Mouse (Mus musculus): Measurements from ENCODE around the gene Nrxn2. TPM values are rescaled to one million over a fixed set of nuclear protein-coding genes. Genes with fewer than 3 reads are reported as not detected.

Nrxn2 gene
- polyA plus RNA-seq, 1 experiment from 2014 or later, result 1.3 TPM

DNA sequence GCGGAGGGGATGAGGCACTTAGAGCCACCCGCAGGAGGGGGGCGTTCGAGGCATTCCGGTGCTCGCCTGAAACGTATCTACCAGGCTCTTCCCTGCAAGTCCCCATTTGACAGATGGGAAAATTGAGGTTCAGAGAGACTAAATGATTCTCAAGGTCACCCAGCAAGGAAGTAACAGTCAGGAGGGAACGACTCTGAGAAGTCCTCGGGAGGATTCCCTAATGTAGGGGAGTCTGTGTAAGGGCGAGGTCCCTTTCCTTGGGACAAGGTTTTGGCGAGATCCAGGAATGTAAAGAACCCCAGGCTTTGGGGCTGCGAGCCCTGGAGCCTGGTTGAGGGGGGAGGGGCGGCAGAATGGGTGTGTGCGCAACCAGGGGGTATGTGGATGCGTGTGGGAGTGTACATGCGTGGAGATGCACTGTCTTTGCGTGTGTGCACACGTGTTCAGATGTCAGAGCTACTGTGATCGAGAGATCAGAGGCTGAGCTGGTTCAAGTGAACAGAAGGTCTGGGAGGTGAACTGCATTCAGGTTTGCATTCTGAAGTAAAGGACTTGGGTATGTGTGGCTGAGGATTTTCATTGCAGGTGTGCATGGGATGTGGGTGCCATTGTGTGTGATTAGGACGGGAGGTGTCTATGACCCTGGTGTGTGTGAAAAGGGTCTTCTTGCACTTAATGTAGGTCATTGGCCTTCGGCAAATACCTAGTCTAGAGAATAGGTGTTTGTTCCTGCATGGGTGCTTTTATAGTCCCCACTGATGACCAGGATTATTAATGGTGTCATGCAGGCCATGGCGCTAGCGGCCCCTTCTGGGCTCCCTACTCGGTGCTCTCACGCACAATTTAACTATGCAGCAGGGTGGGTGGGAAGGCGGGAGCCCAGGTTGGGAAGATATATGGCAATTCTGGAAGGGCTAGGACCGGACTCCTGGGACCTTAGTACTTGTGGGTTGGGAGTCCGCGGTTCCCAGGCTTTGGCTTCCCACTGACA lies 18.1 kb upstream of the Nrxn2 start:
- Histone ChIP-seq H3K4me2 (replicated peaks; ENCODE audit: low read depth) (peak overlapping the region; percentile 99), H3K4me1 (replicated peaks; ENCODE audit: control insufficient read depth, insufficient read depth) (no peaks in the 10 kb centered on the region), H3K36me3 (ENCODE audit: control insufficient read depth, insufficient read depth, low read length) (no peaks in the 10 kb centered on the region), H3K27ac (replicated peaks) (peak overlapping the region; percentile 81), H3K4me3 (ENCODE audit: low read depth, low read length) (peak overlapping the region; percentile 62), H3K27me3 (ENCODE audit: control insufficient read depth, insufficient read depth, low read length) (no peaks in the 10 kb centered on the region), H3K9me3 (ENCODE audit: control insufficient read depth, low read length) (no peaks in the 10 kb centered on the region), H3K9ac (ENCODE audit: low read length) (peak overlapping the region; percentile 64)
- TF ChIP-seq CTCF (IDR thresholded peaks at IDR 0.05; ENCODE audit: low read depth), result peak; percentile 35; the same call in 1 of the 2 replicates
- no peak for TF ChIP-seq EP300 (optimal IDR thresholded peaks at IDR 0.05)
- no peak for DNase-seq (ENCODE audit: low spot score)
- ATAC-seq (ENCODE audit: low FRiP score, low TSS enrichment), result peak; percentile 17; the same call in 1 of the 2 replicates
- WGBS, result 2% methylated on average over 29 of the region's 29 CpGs

DNA sequence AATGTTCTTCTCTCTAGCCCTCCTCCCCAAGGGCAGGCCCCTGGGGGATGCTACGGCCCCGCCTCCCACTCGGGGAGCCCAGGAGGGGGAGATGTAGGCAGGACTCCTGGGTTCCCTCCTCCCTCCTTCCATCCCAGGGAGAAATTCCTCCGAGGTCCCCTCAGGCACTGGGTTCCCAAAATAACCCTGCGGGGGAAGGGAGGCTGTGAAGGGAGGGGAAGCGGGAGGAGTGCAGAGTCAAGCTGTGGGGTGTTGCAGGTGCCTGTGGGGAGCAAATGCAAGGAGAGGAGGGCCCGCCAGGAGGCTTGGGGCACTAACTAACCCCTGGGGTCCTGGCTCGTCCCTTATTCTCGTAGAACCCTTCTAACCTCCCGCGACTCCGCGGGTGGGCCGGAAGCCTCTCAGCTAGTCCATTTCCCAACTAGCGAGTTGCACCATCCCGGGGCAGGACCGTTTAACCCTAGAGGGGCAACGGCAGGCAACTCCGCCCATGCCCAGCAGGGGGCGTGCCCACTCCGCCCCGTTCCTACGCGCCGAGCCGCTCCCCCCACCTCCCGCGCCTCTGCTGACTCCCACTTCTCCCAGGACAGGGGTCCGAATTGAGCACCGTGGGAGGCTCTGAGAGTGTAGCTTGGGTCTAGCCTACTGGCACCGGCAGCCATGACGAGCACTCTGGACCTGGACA lies 17.3 kb upstream of the Nrxn2 start:
- peak overlapping the region; percentile 50 for H3K9ac ChIP-seq (ENCODE audit: low read length)
- DNase-seq (ENCODE audit: low spot score) (peak; percentile 78), ATAC-seq (ENCODE audit: low FRiP score, low TSS enrichment) (peak; percentile 53)
- H3K9me3 ChIP-seq (ENCODE audit: control insufficient read depth, low read length), result no peaks in the 10 kb centered on the region
- peak overlapping the region; percentile 62 for H3K4me3 ChIP-seq (ENCODE audit: low read depth, low read length)
- H3K4me2 ChIP-seq (replicated peaks; ENCODE audit: low read depth), result peak overlapping the region; percentile 99
- 1% methylated on average over 25 of the region's 32 CpGs for WGBS
- H3K4me1 ChIP-seq (replicated peaks; ENCODE audit: control insufficient read depth, insufficient read depth), result no peaks in the 10 kb centered on the region
- TF ChIP-seq EP300 (optimal IDR thresholded peaks at IDR 0.05) (peak; percentile 54), CTCF (IDR thresholded peaks at IDR 0.05; ENCODE audit: low read depth) (peak; percentile 88)
- H3K36me3 ChIP-seq (ENCODE audit: control insufficient read depth, insufficient read depth, low read length), result no peaks in the 10 kb centered on the region
- peak overlapping the region; percentile 74 for H3K27ac ChIP-seq (replicated peaks)
- no peaks in the 10 kb centered on the region for H3K27me3 ChIP-seq (ENCODE audit: control insufficient read depth, insufficient read depth, low read length)

GRCm38 (mm10) chr19:6401951-6402350 lies 16.6 kb upstream of the Nrxn2 start:
- no peaks in the 10 kb centered on the region for H3K4me1 ChIP-seq (replicated peaks; ENCODE audit: control insufficient read depth, insufficient read depth)
- no peaks in the 10 kb centered on the region for H3K36me3 ChIP-seq (ENCODE audit: control insufficient read depth, insufficient read depth, low read length)
- no peaks in the 10 kb centered on the region for H3K27me3 ChIP-seq (ENCODE audit: control insufficient read depth, insufficient read depth, low read length)
- peak overlapping the region; percentile 99 for H3K4me2 ChIP-seq (replicated peaks; ENCODE audit: low read depth)
- 8% methylated on average over 9 of the region's 9 CpGs for WGBS
- H3K9me3 ChIP-seq (ENCODE audit: control insufficient read depth, low read length), result no peaks in the 10 kb centered on the region
- peak overlapping the region; percentile 50 for H3K9ac ChIP-seq (ENCODE audit: low read length)
- no peak for ATAC-seq (ENCODE audit: low FRiP score, low TSS enrichment)
- no peak for DNase-seq (ENCODE audit: low spot score)
- peak overlapping the region; percentile 62 for H3K4me3 ChIP-seq (ENCODE audit: low read depth, low read length)
- H3K27ac ChIP-seq (replicated peaks), result peak overlapping the region; percentile 74; the same call in 1 of the 2 replicates
- TF ChIP-seq CTCF (IDR thresholded peaks at IDR 0.05; ENCODE audit: low read depth) (no peak), EP300 (optimal IDR thresholded peaks at IDR 0.05) (no peak)

DNA sequence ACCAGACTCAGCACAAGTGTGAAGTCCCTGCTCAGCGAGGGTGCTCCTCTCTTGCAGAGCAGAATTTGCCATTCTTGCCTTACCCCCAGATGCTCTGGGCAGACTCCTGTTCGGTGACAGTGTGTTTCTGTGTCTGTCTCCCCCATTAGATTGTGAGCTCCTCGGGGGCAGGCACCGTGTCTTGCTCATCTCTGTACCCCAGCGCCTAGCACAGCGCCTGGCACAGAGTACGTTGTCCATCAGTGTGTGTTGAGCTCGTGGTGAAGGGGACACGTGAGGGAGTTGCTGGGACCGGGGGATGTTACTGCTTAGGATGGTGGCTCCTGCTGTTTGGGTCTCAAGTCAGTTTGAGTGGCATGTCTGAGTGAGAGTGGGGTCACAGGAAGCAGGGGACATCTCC lies 14.7 kb upstream of the Nrxn2 start:
- Histone ChIP-seq H3K4me1 (replicated peaks; ENCODE audit: control insufficient read depth, insufficient read depth) (no peaks in the 10 kb centered on the region), H3K4me2 (replicated peaks; ENCODE audit: low read depth) (no peak overlapping the region), H3K27me3 (ENCODE audit: control insufficient read depth, insufficient read depth, low read length) (no peaks in the 10 kb centered on the region), H3K9me3 (ENCODE audit: control insufficient read depth, low read length) (no peaks in the 10 kb centered on the region), H3K27ac (replicated peaks) (no peak overlapping the region), H3K4me3 (ENCODE audit: low read depth, low read length) (no peak overlapping the region), H3K36me3 (ENCODE audit: control insufficient read depth, insufficient read depth, low read length) (no peaks in the 10 kb centered on the region), H3K9ac (ENCODE audit: low read length) (no peak overlapping the region)
- WGBS, result 86% methylated on average over 10 of the region's 10 CpGs
- DNase-seq (ENCODE audit: low spot score), result no peak
- TF ChIP-seq CTCF (IDR thresholded peaks at IDR 0.05; ENCODE audit: low read depth) (no peak), EP300 (optimal IDR thresholded peaks at IDR 0.05) (no peak)
- no peak for ATAC-seq (ENCODE audit: low FRiP score, low TSS enrichment)

DNA sequence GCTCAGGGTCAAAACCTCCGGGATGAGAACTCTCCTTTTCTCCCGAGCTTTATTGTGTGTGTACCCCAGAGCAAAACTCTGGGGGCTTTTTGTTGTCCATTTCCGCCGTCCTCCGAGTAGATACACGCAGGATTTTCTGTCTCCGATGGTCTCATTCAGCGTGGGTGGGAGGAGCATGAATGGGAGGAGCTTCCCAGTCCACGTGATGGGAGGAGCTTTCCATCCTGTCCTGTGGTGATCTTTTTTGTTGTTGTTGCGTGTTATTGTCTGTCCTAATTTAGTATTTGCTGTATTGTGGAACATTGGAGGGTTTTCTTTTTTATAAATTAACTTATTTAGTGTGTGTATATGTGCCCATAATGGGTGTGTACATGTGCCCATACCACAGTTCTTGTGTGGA lies 13.1 kb upstream of the Nrxn2 start:
- DNase-seq (ENCODE audit: low spot score) (no peak), ATAC-seq (ENCODE audit: low FRiP score, low TSS enrichment) (no peak)
- H3K4me2 ChIP-seq (replicated peaks; ENCODE audit: low read depth), result no peak overlapping the region
- no peaks in the 10 kb centered on the region for H3K36me3 ChIP-seq (ENCODE audit: control insufficient read depth, insufficient read depth, low read length)
- 69% methylated on average over 10 of the region's 10 CpGs for WGBS
- TF ChIP-seq EP300 (optimal IDR thresholded peaks at IDR 0.05) (no peak), CTCF (IDR thresholded peaks at IDR 0.05; ENCODE audit: low read depth) (no peak)
- no peak overlapping the region for H3K9ac ChIP-seq (ENCODE audit: low read length)
- no peak overlapping the region for H3K27ac ChIP-seq (replicated peaks)
- no peaks in the 10 kb centered on the region for H3K4me1 ChIP-seq (replicated peaks; ENCODE audit: control insufficient read depth, insufficient read depth)
- H3K4me3 ChIP-seq (ENCODE audit: low read depth, low read length), result no peak overlapping the region
- H3K9me3 ChIP-seq (ENCODE audit: control insufficient read depth, low read length), result no peaks in the 10 kb centered on the region
- H3K27me3 ChIP-seq (ENCODE audit: control insufficient read depth, insufficient read depth, low read length), result no peaks in the 10 kb centered on the region
